Mouse (Mus musculus): ENCODE measurements around the gene Akap7. TPM values are rescaled to one million over a fixed set of nuclear protein-coding genes. Genes with fewer than 3 reads are reported as not detected.

Gene Akap7
- polyA plus RNA-seq (2017; shearing (Covaris generic)) = 1 to 10 TPM; 1.5 to 5.7 (median 3.0) TPM

DNA sequence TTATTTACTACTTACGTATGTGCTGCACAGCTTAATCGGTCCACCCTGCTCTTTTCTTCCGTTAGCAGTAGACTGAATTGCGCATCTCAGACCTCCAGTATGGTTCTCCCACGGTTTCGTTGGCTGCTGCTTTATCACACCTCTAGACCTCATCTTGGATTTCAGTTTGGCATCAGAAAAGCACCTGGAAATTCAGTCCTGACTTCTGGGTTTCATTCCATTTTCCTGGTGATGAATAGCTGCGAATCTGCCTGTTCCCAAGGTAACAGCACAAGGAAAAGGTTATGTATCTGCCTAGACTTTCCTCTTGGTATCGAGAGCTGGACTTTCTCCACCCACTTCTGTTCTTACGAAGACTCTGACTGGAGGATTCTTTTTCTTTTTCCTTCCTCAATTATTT, at the start of gene Akap7:
TSS of gene Akap7 (minus strand) at position 101 of the 400 bp plus-strand sequence.
- no peak for ATAC-seq

DNA sequence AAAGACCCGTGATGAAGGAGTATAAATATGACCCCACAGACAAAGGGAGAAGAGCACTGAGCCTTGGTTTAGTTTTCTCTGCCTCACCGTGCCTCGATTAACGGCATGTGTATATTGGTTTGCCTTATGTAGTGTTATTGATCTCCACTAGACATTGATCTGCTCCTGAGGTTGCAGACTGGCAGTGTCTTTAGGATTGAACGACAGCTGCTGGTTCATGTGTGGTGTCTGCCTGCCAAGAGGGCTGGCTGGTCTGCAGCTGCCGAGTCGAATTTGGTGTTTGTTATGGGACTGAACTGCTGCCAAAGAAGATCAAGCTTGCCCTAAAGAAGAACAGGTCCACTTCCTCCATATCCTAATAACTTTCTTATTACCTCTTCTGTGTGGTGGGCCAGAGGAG, 46.7 kb upstream of the Akap7 start:
- no peak for ATAC-seq

DNA sequence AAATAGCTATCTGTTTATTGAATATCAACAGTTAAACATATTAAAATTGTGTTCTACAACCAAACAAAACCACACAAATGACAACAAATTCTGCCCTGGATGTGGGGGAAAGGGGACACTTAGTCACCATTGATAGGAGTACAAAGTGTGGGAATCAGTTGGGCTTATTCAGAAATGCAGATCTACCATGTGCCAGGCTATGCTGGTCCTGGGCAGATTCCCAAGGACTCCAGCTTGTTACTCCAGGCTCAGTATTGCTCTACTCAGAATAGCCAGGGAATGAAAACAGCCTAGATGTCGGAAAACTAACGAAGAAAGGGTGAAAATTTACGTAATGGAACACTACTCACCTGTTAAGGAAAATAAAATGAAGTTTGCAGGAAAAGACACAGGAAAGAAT, 46.3 kb upstream of the Akap7 start:
- no peak for ATAC-seq

DNA sequence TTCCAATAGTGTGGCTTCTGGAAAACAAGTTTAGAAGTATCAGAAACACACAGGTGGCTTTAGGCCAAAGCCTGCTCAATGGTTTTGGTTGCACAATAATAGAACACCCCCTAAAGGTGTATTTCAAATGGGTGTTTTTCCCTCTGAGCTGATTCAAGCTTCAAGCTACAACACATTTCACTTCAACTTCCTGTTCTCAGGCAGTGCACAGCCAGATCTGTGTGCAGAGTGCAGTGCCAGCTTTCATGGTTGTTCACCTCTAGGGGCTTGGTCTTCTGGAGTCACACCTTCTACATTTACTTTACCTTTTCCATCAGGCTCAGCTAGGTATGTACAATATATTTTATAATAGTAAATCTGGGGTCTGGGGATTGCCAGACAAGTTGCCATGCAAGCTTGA, 35.1 kb upstream of the Akap7 start:
- no peak for ATAC-seq

DNA sequence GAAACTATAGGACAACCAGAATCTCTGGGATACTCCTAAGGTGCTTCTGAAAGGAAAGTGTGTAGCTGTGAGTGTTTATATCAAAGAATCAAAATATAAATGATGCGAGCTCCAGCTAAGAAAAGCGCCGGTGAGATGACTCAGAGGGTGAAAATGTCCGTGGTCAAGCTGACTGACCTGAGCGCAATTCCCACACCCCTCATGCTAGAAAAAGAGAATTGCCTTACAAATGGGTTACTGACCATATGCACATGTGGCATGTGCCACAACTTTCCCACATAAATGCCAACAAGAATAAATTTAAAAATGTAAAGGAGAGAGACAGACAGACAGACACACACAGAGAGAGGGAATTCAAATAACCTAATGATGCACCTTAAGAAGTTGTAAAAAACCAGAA, 33.0 kb upstream of the Akap7 start:
- no peak for ATAC-seq

DNA sequence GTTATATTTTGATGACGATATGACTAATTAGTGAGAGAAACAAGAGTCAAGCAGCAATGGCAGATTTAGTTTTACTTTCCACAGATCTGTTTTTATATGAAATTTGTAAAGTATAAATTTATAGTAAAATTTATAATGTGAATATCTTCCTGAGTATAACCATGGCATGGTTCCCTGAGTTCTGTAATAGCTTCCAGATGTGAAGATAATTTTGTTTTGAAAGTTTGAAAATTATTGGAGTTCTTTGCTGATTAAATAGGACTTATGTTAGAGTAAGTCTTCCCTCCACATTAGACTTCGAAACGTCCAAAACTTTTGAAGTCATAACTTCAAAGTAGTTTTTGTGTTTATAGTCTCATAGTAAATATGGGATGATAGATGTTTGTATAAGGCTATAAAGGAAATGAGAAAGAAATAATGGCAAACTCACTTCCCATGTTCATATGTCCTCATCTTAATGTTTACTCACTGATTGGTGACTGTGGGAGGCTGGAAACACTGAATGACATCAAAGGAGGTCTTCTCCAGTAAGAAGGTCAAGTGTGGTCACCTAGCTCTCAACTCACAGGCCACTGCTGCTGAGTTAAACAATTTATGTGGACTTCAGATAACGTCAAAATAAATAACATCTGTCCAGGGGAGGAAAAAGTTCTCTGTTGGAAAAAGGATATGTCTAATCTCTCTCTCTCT, 25.9 kb upstream of the Akap7 start:
- ATAC-seq = no peak

DNA sequence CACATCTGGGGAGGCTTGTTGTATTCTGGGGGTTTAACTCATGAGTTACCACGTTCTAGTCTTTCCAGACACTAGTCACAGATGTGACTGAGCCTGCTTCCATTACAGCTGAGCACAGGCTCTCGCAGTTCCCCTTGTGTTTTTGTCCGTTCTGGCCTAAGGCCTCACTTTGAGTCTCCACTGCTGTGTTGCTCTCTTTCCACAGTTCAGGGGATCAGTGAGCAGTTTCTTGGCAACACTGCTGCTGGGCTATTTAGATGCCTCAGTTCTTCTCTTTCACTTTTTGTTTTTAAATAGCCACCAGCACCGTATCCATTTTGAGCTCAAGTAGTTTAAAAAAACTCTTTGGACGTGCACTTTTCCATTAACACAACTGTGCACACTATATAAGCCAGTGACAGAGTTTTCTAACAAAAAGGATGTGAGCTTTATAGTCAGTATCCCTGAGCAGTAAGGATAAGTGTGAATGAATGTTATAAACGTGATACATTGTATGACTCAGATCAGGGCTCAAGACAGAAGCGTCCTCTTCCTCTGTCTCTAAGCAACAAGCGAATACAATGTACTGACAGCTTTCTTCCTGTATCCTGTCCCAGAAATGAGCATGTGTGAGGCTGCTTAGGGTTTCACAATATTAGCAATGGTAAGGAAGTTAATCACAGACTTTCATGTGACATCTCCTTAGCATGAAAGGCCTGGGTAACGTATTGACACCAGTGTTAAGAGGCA, 23.8 kb upstream of the Akap7 start:
- ATAC-seq = peak; percentile 91

DNA sequence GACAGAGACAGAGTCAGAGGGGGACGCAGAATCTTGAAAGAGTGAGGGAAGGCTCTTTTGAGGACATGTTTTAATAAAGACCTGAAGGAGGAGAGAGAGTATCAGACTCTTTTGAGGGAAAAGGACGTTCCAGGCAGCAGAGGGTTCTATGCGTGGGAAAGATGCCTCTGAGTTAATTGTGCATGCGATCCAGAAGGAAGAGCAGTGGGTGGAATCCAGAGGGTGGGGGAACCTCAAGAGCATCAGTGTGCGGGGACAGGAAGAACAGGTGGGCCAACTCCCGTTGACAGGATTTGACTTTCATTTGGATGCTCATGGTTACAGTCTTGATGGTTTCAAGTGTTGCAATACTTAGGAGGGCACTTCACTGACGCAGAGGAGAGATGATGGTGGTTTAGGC, 22.4 kb upstream of the Akap7 start:
- no peak for ATAC-seq

DNA sequence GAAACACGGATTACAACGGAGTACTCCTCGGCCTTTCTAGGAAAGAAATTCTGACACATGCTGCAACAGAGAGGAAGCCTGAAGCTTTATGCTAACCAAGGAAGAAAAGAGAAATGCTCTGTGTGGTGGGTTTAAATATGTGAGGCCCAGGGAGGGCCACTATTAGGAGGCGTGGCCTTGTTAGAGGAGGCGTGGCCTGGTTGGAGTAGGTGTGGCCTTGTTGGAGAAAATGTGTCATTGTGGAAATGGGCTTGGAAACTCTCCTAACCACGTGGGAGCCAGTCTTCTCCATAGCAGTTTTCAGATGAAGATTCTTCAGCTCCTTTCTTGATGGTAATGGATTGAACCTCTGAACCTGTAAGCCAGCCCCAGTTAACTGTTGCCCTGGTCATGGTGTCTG, 19.8 kb upstream of the Akap7 start:
- no peak for ATAC-seq

DNA sequence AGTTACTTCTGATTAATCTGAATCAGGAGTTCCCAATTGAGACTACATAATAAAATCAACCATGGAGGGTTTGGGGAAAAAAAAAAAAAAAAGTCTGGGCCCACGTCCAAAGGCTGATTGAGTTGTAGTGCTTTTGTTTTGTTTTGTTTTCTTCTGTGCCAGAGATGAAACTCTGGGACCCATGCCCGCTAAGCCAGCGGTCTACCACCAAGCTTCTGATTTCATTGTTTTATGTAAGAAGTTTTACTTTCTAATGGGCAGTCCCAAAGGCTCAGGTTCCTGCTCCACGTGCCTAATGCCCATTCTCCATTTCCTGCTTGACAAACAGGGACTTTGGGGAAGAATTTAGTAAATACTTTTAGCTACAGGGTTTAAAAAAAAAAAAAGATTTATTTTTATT, 18.0 kb upstream of the Akap7 start:
- ATAC-seq = no peak

DNA sequence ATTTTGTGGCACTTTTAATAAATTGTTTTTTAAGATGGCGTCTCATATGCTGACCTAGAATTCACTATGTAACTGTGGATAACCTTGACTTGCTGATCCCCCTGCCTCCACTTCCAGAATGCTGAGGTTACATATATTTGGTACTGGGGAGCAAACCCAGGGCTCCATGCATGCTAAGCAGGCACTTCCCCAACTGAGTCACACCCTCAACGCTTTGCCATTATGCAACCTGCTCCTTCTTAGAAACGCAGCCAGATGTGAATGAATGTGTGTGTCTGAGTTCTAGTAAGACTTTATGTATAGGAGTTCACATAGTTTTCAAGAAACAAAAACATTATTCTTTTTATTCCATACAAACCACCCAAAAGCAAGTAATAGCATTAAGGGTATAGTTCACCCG, 13.5 kb upstream of the Akap7 start:
- no peak for ATAC-seq

DNA sequence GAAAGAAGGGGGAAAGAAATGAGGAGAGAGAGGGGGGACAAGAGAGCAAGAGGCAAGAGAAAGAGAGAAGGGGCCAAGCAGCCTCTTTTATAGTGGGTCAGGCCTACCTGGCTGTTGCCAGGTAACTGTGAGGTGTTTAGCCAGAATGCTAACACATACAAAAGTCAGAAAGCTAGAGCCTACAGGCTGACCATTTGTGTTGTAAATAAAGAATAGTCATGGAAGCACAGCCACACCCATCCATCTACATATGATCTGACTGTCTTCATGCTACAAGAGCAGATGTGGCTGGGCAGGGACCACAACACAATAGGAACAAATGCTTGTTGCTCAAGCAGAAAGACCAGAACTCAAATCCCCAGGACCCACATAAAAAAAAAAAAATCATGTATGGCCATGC, 11.9 kb upstream of the Akap7 start:
- no peak for ATAC-seq

DNA sequence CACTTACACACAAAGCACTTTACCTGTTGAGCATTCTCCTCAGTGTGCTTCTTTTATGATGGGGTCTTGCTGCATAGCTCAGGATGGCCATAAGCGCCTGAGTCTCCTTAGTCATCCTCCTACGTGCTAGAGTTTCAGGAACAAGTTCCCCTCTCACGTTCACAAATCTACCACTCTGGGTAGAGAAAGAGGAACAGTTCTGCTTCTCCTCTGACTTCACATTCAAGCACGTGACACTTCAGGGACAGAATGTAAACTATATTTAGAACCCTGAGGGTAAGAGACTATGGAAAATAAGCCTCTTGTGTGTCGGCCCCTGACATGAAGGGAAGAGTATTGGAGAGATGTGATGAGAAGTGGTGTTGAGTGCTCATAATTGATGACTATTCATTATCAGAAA, 10.7 kb upstream of the Akap7 start:
- ATAC-seq = no peak

DNA sequence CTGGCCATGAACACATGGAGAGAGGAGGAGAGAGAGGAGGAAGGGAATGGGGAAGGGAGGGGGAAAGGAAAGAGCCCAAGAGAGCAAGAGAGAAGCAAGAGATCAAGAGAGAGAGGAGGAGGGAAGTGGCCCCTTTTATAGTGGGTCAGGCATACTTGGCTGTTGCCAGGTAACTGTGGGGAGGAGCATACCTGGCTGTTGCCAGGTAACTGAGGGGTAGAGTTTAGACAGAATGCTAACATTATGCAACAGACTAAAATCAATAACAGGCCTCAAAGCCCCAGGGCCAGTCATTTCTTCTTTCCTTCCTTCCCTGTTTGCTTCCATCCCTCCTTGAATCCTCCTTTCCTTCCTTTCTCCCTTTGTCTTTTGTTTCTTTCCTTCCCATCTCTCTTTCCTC, 10.0 kb upstream of the Akap7 start:
- no peak for ATAC-seq

DNA sequence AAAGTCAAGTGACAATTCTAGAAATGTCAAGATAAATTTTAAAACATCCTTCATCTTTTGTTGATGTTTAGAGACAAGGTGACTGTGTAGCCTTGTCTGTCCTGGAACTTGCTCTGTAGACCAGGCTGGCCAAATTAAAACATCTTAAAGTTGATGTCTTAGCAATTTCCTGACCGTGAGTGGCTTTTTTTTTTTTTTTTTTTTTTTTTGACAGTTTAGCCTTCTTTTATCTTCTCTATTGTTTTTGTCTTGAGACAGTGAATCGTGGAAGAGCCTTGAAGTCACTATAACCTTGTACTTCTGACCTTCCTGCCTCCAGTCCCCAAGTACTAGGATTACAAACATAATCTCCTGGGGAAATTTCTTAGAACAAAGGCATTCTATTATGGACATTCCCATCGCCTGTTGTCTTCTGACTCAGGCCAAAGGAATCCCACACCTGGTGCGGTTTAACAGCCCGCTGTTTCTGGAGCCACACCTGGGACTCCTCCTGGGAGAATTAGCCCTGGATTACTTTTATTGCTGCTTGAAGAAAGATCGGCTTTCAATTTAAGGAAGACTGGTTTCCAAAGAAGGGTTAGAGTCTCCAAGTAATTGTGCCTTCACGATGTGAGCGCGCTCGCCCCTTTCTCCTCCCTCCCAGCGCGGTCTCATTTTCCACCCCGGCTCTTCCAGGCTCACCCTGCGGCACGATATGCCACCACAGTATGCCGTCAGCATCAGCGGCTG, 6.3 kb upstream of the Akap7 start:
- no peak for ATAC-seq

DNA sequence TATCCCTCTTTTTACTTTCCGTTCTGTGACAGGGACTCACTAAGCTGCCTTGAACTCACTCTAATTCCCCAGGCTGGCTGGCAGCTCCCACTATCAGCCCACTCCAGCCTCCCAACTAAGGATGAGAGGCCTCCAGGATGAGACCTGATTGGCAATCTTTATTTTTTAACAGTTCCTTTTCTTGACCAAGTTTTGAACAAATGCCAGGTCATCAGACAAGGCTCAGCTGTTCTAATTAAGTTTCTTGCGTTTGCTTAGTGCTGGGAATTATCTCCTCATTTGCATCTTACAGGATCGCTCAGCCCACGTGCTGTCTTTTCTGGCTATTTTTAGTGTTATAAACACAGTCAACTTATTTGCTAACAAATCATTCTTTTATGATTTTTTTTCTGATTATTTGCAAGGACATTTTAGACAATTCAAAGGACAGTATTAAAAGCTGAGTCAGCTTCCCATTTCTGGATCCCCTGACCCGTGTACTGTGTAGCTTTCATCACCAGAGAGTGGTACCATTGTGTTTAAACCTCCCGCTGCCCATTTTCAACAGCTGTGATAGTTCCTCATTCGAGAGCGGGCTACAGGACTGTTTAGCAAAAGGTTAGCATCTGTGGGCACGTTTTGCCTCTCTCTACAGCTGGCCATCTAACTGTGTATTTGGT, 4.0 kb upstream of the Akap7 start:
- ATAC-seq = no peak

DNA sequence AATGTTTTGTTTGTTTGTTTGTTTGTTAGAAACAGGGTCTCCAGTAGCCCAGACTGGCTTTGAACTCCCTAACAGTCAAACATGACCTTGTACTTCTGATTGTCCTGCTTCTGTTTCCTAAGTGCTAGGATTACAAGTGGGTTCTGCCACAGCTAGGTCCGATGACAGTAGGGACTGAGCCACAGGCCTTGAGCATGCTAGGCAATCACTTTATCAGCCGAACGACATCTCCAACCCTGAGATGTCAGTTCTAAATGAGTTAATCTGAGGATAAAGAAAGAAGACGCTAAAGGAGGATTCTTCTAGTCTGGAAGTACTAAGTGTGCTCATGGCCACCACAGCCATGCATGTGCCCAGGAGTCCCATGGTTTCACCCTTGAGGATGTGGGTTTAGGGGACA, 3.1 kb upstream of the Akap7 start:
- ATAC-seq = no peak

DNA sequence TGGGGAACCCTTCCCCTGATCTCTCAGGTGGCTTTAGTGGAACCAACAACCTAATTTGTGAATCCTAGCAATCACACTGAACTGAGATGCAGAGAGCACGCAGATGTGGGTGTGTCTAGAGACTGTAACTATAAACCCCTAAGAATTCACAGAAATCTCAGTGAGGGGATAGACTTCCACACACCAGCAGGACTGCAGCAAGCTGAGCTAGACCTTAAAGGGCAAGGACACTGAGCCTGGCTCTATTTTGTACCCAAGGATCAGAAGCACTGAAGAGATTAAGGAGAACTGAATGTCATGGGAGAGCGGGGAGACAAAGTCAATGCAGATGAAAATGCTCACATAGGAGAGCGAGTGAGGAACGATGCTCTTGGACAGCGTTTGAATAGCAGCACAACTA, 2.3 kb upstream of the Akap7 start:
- ATAC-seq = no peak

DNA sequence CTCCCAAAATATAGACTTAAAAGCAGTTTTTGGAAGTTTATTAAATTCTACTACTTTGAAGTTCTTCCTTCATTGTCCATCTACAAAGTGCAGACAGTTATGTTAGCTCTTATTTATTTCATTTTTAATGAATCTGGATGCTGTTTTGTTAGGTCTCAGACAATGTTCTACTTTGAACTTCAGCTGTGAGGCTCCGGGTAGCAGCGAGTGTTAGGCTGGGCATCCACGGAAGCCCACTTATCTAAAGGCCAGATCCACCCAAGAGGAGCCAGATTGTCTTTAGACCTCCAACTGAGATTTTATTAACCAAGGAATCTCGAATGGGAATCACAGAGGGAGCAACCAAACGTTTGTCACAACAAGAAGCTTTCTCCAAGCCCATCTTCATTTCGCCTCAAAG, 2.5 kb downstream of the Akap7 start:
- ATAC-seq = no peak

DNA sequence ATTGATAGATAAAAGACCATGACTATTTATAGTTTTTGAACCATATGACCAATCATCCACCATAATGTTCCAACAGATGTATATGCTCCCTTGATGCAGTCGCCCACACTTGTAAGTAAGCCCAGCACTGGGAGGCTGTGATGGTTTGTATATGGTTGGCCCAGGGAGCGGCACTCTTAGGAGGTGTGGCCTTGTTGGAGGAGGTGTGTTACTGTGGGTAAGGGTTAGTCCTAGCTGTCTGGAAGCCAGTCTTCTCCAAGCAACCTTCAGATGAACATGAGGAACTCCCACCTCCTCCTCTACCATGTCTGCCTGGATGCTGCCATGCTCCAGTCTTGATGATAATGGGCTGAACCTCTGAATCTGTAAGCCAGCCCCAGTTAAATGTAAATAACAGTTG, 3.1 kb downstream of the Akap7 start:
- no peak for ATAC-seq

DNA sequence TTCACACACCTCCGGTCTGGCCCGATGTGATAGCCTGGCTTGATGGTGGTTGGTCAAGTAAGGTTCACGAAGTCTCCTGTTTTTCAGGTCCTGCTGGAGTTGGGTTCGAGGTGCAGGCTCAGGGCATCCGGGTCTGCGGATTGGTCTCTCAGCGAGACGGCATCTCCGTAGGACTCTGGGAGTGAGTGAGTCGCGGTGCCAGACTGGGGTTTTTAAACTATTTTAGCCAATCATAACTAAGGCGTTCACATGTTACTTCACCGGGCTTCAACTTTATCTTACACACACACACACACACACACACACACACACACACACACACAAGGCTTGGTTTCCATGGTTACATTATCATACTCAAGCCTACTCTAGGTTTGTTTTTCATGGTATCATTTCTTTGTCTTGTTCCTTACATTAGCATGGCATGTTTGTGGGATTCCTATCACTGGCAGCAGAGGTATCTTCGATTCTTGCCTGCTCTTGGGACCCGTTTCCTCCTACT, 8.6 kb downstream of the Akap7 start:
- ATAC-seq = no peak

DNA sequence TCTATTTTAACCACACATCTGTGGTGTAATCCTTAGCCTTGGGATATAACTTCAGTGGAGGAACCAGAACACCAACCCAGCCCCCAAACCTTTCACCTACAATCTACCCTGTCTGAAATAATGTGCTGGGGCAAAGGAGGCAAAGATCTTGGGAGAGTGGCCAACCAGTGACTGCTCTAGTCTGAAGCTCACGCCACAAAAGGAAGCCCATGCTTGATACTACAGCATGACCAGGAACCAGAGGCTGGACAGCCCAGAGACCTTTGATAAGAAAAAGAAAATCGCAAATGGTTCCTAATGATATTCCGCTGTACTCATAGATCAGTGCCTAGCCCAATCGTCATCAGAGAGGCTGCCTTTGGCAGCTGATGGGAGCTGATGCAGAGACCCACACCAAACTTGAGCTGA, 9.4 kb downstream of the Akap7 start:
- ATAC-seq = no peak

DNA sequence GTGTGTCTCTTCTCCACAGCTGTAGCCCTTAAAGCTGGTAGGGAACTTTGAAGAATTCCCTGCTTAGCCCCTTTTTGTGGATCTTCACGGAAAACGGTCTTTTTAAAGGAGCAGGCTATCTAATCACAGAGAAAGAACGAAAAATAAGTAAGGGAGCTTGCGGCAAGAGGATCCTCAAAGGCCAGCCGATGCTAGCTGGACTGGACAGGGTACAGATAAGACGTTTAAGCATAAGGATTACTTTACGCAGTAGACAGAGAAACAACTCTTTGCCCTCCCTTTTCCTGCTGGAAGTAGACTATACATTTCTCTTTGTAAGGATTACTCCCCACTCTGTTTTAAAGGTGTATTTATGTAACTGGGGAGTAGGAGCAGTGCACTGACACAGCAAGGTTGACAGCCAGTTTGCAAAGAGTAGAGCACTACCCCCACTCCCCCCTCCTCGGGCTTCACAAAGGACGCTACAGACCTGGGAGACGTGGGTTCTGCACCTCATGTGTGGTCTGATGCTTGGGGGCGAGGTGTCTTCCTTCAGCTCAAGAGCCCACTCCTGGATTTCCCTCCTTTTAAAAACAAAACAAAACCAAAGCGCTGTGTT, 9.9 kb downstream of the Akap7 start:
- no peak for ATAC-seq
